Mouse (Mus musculus) layer of hippocampus, postnatal 10 days (tissue): ENCODE results near the gene Nxf1. TPM values are rescaled to one million over a fixed set of nuclear protein-coding genes. Genes with fewer than 3 reads are reported as not detected.

ENCODE experiments used
- DNase-seq, 2 experiments: peaks; one replicate each; pipeline ENCODE4 v3.0.0; 2021; ENCODE audit warnings: low spot score in 2 of 2
- microRNA-seq, 2 experiments: library from miRNA; unstranded; fragments of <30 nt; microRNA quantifications; one replicate each; pipeline ENCODE4 v1.2.0; 2021
- total RNA-seq, 2 experiments: library from RNA; stranded (reverse); gene quantifications; 2 replicates each; pipeline ENCODE4 v1.2.3; 2021

The Nxf1 gene
- total RNA-seq, 2 experiments from 2014 or later = 72.7 to 79.7 TPM

DNA sequence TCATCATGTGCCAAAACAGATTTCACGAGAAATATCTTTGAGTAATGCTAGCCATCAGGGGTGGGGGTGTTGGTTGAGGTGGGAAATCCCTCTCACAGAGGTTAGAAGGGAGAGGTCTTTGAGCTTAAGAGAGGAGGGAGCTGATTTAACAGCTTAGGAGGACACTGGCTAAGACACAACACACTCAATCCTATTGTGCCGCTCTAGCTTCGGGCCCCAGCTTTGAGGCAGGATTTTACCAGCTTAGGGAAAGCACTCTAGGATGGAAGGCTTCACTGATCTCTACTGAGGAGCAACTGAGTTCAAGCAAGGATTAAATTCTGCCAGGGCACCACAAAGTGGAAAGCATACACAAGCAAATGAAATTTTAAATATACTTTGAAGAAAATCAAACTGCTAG lies 60.1 kb downstream of the Nxf1 start:
- DNase-seq = no peak

DNA sequence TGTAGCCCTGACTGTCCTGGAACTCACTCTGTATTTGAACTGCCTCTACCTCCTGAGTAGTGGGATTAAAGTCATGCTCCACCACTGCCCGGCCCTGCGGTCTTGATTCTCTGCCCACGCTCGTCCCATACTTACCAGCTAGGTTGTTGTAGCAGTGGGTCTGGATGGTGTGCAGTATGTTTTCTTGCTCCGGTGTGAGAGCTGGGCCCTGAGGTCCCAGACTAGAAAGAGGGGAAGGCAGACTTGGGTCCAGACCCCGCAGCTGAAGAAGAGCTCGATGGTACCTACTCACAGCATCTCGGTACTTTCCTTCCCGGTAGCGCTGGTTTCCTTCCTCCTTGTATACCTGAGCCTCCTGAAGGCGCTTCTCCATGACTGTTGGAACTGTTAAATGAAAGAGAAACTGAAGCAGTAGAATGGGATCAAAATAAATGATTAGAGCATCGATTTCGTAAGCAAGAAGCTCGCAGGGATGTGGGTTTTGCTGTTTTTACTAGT lies 61.5 kb downstream of the Nxf1 start:
- DNase-seq = no peak

DNA sequence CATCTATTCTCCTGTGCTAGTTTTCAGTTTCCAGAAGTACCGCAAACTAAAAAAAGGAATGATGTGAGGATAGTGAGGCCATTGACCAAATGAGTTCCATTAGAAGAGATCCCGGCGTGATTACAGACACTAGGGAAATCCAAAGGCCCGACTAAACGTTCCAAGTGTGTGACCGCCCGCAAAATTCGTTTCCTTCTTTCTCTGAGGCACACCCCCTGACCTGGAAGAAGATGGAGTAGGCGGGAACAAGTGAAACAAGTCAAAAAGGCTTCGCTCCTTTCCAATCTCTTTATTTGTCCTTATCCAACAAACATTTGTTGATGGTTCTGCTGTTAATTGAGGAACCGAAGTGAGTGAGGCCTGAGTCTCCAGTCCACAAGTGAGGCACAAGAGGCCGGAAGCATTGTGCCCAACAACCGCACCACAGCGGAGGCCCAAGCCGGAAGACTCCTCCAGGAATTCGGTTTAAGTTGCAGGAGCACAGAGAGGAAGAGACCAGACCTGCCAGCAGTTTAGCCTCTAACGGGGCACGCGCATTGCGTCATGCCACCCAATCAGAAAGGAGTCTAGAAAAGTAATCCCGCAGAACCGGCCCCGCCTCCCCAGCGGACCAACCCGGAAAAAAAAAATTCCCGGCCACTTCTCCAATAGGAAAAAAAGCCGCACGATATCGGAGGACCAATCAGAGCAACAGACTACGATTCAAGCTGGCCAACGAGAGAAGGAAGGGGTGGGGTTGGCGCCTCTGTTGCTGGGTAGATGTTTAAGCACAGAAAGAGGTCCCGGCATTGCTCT lies 62.1 kb downstream of the Nxf1 start, which contains the start of gene Ttc9c:
Ttc9c (minus strand) TSS at position 533 of the 795 bp plus-strand sequence.
- peak; percentile 91 to 95 for DNase-seq

DNA sequence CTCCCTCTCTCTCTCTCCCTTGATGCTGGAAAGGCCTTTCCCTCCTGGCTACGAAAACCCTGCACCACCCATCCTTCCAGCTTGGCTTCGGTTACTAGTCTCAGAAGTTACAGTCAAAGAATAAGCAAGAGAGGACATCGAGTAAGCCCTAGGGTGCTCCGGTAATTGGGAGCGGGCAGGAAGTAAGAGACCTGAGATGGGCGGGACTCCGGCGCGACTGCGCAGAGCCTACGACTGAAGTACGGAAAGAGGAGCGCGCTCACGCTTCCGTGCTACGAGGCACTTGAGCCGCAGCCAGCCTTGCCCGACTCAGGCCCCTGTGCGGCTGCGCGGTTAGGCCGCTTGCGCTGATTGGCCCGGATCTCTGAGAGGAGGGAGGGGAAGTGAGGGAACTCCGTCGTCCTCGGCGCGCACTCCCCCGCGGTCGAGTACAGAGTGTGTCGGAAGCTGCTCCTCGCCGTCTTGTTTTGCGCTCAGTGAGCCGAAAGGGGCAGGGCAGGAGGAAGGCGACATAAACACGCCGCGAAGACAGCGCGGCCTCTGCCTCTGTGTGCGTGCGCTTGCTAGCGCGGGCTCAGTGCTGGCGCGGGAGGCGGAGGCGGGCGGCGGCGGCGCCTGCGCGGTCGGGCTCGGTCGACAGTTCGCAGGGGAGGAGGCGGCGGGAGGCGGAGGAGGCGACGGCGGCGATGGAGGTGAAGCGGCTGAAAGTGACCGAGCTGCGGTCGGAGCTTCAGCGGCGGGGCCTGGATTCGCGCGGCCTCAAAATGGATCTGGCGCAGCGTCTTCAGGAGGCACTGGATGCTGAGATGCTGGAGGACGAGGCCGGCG lies 62.9 kb downstream of the Nxf1 start, which contains the start of gene Hnrnpul2:
Hnrnpul2 (plus strand) TSS at position 415 of the 828 bp plus-strand sequence.
- DNase-seq = peak; percentile 98

Small RNAs within 50 kb of the gene (microRNA-seq; reads per million reads assigned to microRNA genes)
- gene Mir6992 = 0 reads per million in 2 experiments

Other genes starting within 250 kb of the Nxf1 start
- 10 to 100 TPM; 20.6 to 21.5 TPM for gene Slc22a8, start 165.8 kb upstream of the Nxf1 start, total RNA-seq
- gene Slc22a6, start 139.0 kb upstream of the Nxf1 start, total RNA-seq = 1 to 10 TPM; 3.6 to 4.4 TPM
- gene Chrm1, start 93.3 kb upstream of the Nxf1 start, total RNA-seq = 100 to 1,000 TPM; 117 to 125 TPM
- 100 to 1,000 TPM; 198 to 212 TPM for gene Slc3a2, start 33.7 kb upstream of the Nxf1 start, total RNA-seq
- 10 to 100 TPM; 52.6 to 53.3 TPM for gene Wdr74, start 21.2 kb upstream of the Nxf1 start, total RNA-seq
- 1 to 10 TPM; 1.4 to 1.8 TPM for gene 1700092M07Rik, start 16.4 kb upstream of the Nxf1 start, total RNA-seq
- 10 to 100 TPM; 61.9 to 64.8 TPM for gene Stx5a, start 15.7 kb upstream of the Nxf1 start, total RNA-seq
- gene Tmem223, start 13.9 kb downstream of the Nxf1 start, total RNA-seq = 100 to 1,000 TPM in 1 of 2 experiments, 10 to 100 TPM in 1; 99.9 to 120 TPM
- gene Tmem179b, start 17.4 kb downstream of the Nxf1 start, total RNA-seq = 1 to 10 TPM; 7.0 to 9.3 TPM
- gene Taf6l, start 29.3 kb downstream of the Nxf1 start, total RNA-seq = 10 to 100 TPM; 18.2 to 19.0 TPM
- gene Polr2g, start 41.5 kb downstream of the Nxf1 start, total RNA-seq = 100 to 1,000 TPM; 107 to 109 TPM
- gene Zbtb3, start 45.5 kb downstream of the Nxf1 start, total RNA-seq = 1 to 10 TPM; 4.2 to 5.2 TPM
- gene Ttc9c, start 62.3 kb downstream of the Nxf1 start, total RNA-seq = 10 to 100 TPM; 27.8 to 34.5 TPM
- gene Hnrnpul2, start 62.9 kb downstream of the Nxf1 start, total RNA-seq = 100 to 1,000 TPM; 112 to 115 TPM
- 10 to 100 TPM in 1 of 2 experiments, not detected in 1; 15.9 TPM for gene AC129217.1, start 72.7 kb downstream of the Nxf1 start, total RNA-seq
- gene Bscl2, start 80.4 kb downstream of the Nxf1 start, total RNA-seq = 100 to 1,000 TPM; 105 to 115 TPM
- gene Gng3, start 82.1 kb downstream of the Nxf1 start, total RNA-seq = 100 to 1,000 TPM; 291 to 295 TPM
- under 1 TPM; 0.66 to 0.78 TPM for gene Lrrn4cl, start 93.7 kb downstream of the Nxf1 start, total RNA-seq
- gene Ubxn1, start 114.4 kb downstream of the Nxf1 start, total RNA-seq = 100 to 1,000 TPM; 112 to 116 TPM
- gene Uqcc3, start 123.8 kb downstream of the Nxf1 start, total RNA-seq = 10 to 100 TPM; 32.1 to 37.5 TPM
- 1 to 10 TPM; 4.8 to 9.8 TPM for gene Lbhd1, start 126.7 kb downstream of the Nxf1 start, total RNA-seq
- gene Gm49403, start 126.9 kb downstream of the Nxf1 start, total RNA-seq = not detected
- gene 1810009A15Rik, start 131.8 kb downstream of the Nxf1 start, total RNA-seq = 10 to 100 TPM; 18.9 to 27.6 TPM
- 1 to 10 TPM; 3.8 to 4.6 TPM for gene Gm49416, start 131.9 kb downstream of the Nxf1 start, total RNA-seq
- gene Ints5, start 135.9 kb downstream of the Nxf1 start, total RNA-seq = 10 to 100 TPM; 24.6 to 25.0 TPM
- 100 to 1,000 TPM; 103 to 111 TPM for gene Ganab, start 141.0 kb downstream of the Nxf1 start, total RNA-seq
- gene B3gat3, start 163.3 kb downstream of the Nxf1 start, total RNA-seq = 100 to 1,000 TPM; 121 to 130 TPM
- gene Rom1, start 172.3 kb downstream of the Nxf1 start, total RNA-seq = 1 to 10 TPM; 2.3 to 2.4 TPM
- gene Eml3, start 172.5 kb downstream of the Nxf1 start, total RNA-seq = 10 to 100 TPM; 11.0 to 11.9 TPM
- gene Mta2, start 184.8 kb downstream of the Nxf1 start, total RNA-seq = 10 to 100 TPM; 60.6 to 67.9 TPM
- gene Tut1, start 196.8 kb downstream of the Nxf1 start, total RNA-seq = 10 to 100 TPM; 15.6 to 16.2 TPM
- gene Eef1g, start 210.0 kb downstream of the Nxf1 start, total RNA-seq = 100 to 1,000 TPM; 283 to 287 TPM
- 10 to 100 TPM; 17.2 to 18.5 TPM for gene Ahnak, start 232.2 kb downstream of the Nxf1 start, total RNA-seq